Mouse (Mus musculus) heart, embryonic 11.5 days (tissue): Measurements from ENCODE around the gene Apom. TPM values are rescaled to one million over a fixed set of nuclear protein-coding genes. Genes with fewer than 3 reads are reported as not detected.

Experiments used
- ATAC-seq: fragments of 200-750 bp; cut with Nextera tagmentation; replicated peaks from 2 replicates; pipeline ENCODE4 v1.8.0; 2017; ENCODE audit warnings: moderate library complexity; ENCODE audit not compliant: insufficient number of reproducible peaks, low FRiP score, low TSS enrichment
- H3K27ac ChIP-seq: fragments of 300-500 bp; sonication (generic); 2 replicates; pipeline ENCODE4 v1.5.1; 2014; ENCODE audit warnings: mild to moderate bottlenecking, low read depth, low read length
- H3K27me3 ChIP-seq: fragments of 300-500 bp; sonication (generic); 2 replicates; pipeline ENCODE4 v1.6.1; 2014; ENCODE audit warnings: mild to moderate bottlenecking, low read length, mixed read lengths; ENCODE audit not compliant: control insufficient read depth, insufficient read depth
- H3K36me3 ChIP-seq: fragments of 300-500 bp; sonication (generic); 2 replicates; pipeline ENCODE4 v1.6.1; 2014; ENCODE audit warnings: mild to moderate bottlenecking, low read length, moderate library complexity, mixed read lengths; ENCODE audit not compliant: control insufficient read depth, insufficient read depth
- H3K4me1 ChIP-seq: fragments of 300-500 bp; sonication (generic); 2 replicates; pipeline ENCODE4 v1.6.1; 2014; ENCODE audit warnings: low read length; ENCODE audit not compliant: control insufficient read depth, insufficient read depth
- H3K4me2 ChIP-seq: fragments of 300-500 bp; sonication (generic); 2 replicates; pipeline ENCODE4 v1.6.1; 2014; ENCODE audit warnings: mild to moderate bottlenecking, moderate library complexity
- H3K4me3 ChIP-seq: fragments of 300-500 bp; sonication (generic); 2 replicates; pipeline ENCODE4 v1.5.1; 2014; ENCODE audit warnings: low read depth, low read length
- H3K9ac ChIP-seq: fragments of 300-500 bp; sonication (generic); 2 replicates; pipeline ENCODE4 v1.6.1; 2014; ENCODE audit warnings: mild to moderate bottlenecking, low read depth, low read length, moderate library complexity
- H3K9me3 ChIP-seq: fragments of 300-500 bp; sonication (generic); replicated peaks from 2 replicates; pipeline ENCODE4 v1.6.1; 2016; ENCODE audit warnings: low read length; ENCODE audit not compliant: control insufficient read depth
- WGBS: fragments of 180-500 bp; shearing (Covaris S2); extraction: QIAGEN DNeasy Blood & Tissue Kit; methylation state at CpG from one replicate; pipeline ENCODE4 v1.1.7; 2014; ENCODE audit not compliant: insufficient replicate concordance; 5-methylcytosine and 5-hydroxymethylcytosine counted together
- polyA plus RNA-seq: library from polyadenylated mRNA; unstranded; fragments of >200 nt; fragmentation: Nextera tagmentation; extraction: Ambion mirVana; gene quantifications from 2 replicates; pipeline ENCODE4 v1.2.1, GENCODE M21; 2014

Apom gene
- polyA plus RNA-seq, 1 experiment from 2014 or later = 12.9 TPM

DNA sequence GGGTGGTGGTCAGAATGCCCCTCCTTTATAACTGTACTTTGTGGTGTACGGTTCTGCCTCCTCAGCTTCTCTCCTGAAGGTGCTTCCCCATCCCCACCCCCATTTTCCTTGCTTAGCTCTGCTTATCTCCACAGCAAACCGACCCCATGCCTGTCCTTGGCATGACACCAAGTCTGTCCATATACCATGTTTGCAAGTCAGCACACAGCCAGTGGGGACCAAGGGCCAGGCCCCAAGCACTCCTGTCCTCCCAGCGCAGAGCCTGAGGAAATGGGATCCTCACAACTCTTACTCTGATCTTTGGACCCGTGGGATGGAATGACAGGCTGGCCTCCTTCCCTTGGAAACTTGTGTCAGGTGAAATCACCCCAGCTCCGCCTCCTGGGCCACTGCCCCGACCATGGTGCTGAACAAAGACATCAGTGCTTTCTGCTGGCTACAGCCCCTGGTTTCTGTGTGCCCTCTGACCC, 28.6 kb downstream of the Apom start:
- Histone ChIP-seq H3K27me3 (no peaks in the 10 kb centered on the region), H3K9ac (no peak overlapping the region), H3K36me3 (peaks cover 14% of the 10 kb centered on the region), H3K9me3 (no peaks in the 10 kb centered on the region), H3K4me3 (no peak overlapping the region), H3K4me2 (no peak overlapping the region), H3K27ac (no peak overlapping the region), H3K4me1 (peaks cover 10% of the 10 kb centered on the region)
- 60% methylated on average over 6 of the region's 6 CpGs for WGBS
- no peak for ATAC-seq

DNA sequence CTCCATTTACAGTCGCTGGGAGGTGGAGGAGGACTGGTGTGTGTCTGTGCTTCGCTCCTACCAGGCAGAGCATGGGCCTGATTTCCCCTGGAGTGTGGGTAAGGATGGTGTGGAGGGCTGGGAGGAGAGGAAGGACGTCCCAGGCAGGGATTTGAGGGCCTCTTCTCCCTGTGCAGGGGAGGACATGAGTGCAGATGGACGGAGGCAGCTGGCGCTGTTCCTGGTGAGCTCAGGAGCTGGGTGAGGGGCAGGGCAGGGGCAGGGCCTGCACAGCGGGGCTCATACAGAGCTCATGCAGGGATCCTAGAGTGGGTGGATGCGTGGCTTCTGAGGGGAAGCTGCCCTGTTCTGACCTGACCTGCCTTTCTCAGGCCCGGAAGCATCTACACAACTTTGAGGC, 29.6 kb downstream of the Apom start:
- Histone ChIP-seq H3K36me3 (peaks cover 18% of the 10 kb centered on the region), H3K4me1 (peaks cover 10% of the 10 kb centered on the region), H3K27ac (no peak overlapping the region), H3K4me2 (no peak overlapping the region), H3K9me3 (no peaks in the 10 kb centered on the region), H3K9ac (no peak overlapping the region), H3K27me3 (no peaks in the 10 kb centered on the region), H3K4me3 (no peak overlapping the region)
- no peak for ATAC-seq
- WGBS = 71% methylated on average over 8 of the region's 8 CpGs

DNA sequence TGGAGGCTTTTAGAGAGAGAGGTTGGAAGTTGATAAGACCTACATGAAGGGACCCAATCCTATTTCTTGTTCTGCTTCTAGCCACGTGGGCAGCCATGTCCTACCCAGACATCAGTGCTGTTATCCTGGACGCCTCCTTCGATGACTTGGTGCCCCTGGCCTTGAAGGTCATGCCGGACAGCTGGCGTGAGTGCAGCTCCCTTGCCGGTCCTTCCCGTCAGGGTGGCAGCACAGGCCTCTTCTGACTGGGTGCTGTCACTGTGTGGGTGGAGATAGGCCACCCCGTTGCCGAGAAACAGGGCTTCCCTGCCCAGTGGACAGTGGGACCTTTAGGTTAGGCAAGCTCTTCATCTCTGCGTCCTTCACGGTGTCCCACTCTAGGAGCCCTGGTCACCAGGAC, 30.7 kb downstream of the Apom start:
- Histone ChIP-seq H3K27me3 (no peaks in the 10 kb centered on the region), H3K4me3 (no peak overlapping the region), H3K9me3 (no peaks in the 10 kb centered on the region), H3K4me2 (no peak overlapping the region), H3K9ac (no peak overlapping the region), H3K36me3 (peaks cover 21% of the 10 kb centered on the region), H3K27ac (no peak overlapping the region), H3K4me1 (peaks cover 10% of the 10 kb centered on the region)
- no peak for ATAC-seq
- WGBS = 84% methylated on average over 11 of the region's 11 CpGs

- Histone ChIP-seq H3K4me2 (no peak overlapping the region), H3K36me3 (peaks cover 22% of the 10 kb centered on the region), H3K4me1 (peaks cover 10% of the 10 kb centered on the region), H3K9ac (no peak overlapping the region), H3K27me3 (no peaks in the 10 kb centered on the region), H3K9me3 (no peaks in the 10 kb centered on the region), H3K27ac (no peak overlapping the region), H3K4me3 (no peak overlapping the region)
- no peak for ATAC-seq
- WGBS = 56% methylated on average over 10 of the region's 10 CpGs
Measured at GRCm38 (mm10) chr17:35100196-35100765, 31.6 kb downstream of the Apom start.

DNA sequence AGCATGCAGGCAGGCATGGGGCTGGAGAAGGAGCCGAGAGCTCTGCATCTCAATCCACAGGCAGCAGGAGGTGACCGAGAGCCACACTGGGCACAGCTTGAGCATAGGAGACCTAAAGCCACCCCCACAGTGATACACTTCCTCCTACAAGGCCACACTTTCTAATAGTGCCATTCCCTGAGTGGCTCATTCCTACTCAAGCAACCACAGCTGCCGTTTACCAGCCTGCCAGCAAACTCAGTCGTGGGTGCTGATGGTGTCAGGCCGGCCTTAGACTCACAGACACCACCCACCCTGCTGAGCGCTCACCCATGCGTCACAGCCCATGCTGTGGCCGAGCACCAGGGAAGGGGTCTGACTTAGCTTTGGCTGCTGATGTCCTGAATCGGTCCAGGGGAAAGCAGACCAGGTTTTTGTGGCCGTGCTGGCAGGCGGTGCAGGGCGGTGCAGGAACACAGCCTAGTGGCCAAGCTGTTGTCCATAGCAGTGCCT, 34.6 kb downstream of the Apom start:
- H3K9me3 ChIP-seq = no peaks in the 10 kb centered on the region
- H3K4me3 ChIP-seq = no peak overlapping the region
- no peak for ATAC-seq
- H3K9ac ChIP-seq = no peak overlapping the region
- no peaks in the 10 kb centered on the region for H3K27me3 ChIP-seq
- peaks cover 29% of the 10 kb centered on the region for H3K36me3 ChIP-seq
- peaks cover 4% of the 10 kb centered on the region; the same call in 1 of the 2 replicates for H3K4me1 ChIP-seq
- H3K27ac ChIP-seq = no peak overlapping the region
- WGBS = 87% methylated on average over 12 of the region's 12 CpGs
- no peak overlapping the region for H3K4me2 ChIP-seq

- no peak overlapping the region for H3K4me2 ChIP-seq
- no peaks in the 10 kb centered on the region for H3K9me3 ChIP-seq
- peaks cover 29% of the 10 kb centered on the region for H3K36me3 ChIP-seq
- no peak overlapping the region for H3K4me3 ChIP-seq
- H3K27me3 ChIP-seq = no peaks in the 10 kb centered on the region
- no peak for ATAC-seq
- H3K9ac ChIP-seq = no peak overlapping the region
- 80% methylated on average over 12 of the region's 12 CpGs for WGBS
- H3K4me1 ChIP-seq = peaks cover 3% of the 10 kb centered on the region; the same call in 1 of the 2 replicates
- no peak overlapping the region for H3K27ac ChIP-seq
Measured at GRCm38 (mm10) chr17:35096597-35096996, 35.3 kb downstream of the Apom start.

GRCm38 (mm10) chr17:35094475-35095365, 37.1 kb downstream of the Apom start:
- H3K4me2 ChIP-seq = no peak overlapping the region
- peaks cover 12% of the 10 kb centered on the region for H3K4me1 ChIP-seq
- WGBS = 81% methylated on average over 15 of the region's 15 CpGs
- no peak overlapping the region for H3K27ac ChIP-seq
- no peaks in the 10 kb centered on the region for H3K27me3 ChIP-seq
- no peak for ATAC-seq
- peaks cover 26% of the 10 kb centered on the region for H3K36me3 ChIP-seq
- no peak overlapping the region for H3K9ac ChIP-seq
- H3K4me3 ChIP-seq = no peak overlapping the region
- H3K9me3 ChIP-seq = no peaks in the 10 kb centered on the region

GRCm38 (mm10) chr17:35092403-35093198, 39.2 kb downstream of the Apom start:
- Histone ChIP-seq H3K27ac (no peak overlapping the region), H3K9ac (no peak overlapping the region), H3K4me3 (no peak overlapping the region), H3K9me3 (no peaks in the 10 kb centered on the region), H3K36me3 (peaks cover 24% of the 10 kb centered on the region), H3K27me3 (no peaks in the 10 kb centered on the region), H3K4me1 (peaks cover 12% of the 10 kb centered on the region), H3K4me2 (no peak overlapping the region)
- ATAC-seq = no peak
- WGBS = 85% methylated on average over 14 of the region's 14 CpGs
